Mouse (Mus musculus): ENCODE measurements around the gene Pde9a.

Pde9a gene

DNA sequence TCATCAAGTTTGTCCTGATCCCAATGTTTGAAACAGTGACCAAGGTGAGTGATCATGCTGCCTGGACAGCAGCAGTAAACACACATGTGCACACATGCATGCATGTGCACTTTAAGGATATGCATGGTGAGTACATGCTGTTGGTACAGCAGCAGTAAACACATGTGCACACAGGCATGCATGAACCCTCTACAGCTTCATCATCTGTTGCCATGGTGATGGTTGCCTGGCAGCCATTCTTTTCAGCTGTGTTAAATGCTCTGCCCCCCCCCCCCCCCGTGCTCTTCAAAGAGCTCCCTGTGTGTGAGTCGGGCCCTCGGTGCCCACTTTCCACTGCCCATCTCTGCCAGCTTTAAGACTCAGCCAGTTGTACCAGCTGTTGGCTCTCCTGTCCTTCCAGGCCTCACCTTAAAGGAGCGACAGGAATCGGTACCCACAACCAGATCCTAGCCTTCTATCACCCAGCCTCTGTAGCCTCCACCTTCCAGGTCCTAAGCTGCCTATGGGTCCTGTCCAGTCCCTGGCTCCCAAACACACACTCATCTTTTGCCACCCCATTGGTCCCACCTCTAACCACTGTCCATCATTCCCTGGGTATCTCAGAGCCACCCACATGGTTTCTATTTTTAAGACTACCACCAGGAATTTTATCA lies 84.9 kb downstream of the Pde9a start:
- no peak for DNase-seq

GRCm38 (mm10) chr17:31474388-31474787 lies 88.4 kb downstream of the Pde9a start:
- no peak for DNase-seq

DNA sequence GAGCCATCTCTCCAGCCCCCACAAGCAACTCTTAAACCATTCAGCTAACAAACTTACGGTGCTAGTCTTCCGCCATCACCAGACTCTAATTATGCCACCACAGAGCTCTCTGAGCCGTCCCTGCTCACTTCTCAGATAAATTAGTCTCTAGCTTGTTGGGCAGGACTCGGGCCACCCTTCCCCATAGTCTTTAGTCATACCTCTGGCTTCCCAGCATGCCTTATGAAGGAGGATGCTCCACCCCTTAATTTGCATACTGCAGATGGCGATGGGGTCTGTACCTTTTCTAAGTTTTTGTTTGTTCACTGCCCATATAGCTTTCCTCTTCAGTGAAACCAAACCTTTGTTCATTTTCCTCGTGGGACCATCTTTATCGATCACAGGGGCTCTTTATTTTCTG lies 92.6 kb downstream of the Pde9a start:
- no peak for DNase-seq

DNA sequence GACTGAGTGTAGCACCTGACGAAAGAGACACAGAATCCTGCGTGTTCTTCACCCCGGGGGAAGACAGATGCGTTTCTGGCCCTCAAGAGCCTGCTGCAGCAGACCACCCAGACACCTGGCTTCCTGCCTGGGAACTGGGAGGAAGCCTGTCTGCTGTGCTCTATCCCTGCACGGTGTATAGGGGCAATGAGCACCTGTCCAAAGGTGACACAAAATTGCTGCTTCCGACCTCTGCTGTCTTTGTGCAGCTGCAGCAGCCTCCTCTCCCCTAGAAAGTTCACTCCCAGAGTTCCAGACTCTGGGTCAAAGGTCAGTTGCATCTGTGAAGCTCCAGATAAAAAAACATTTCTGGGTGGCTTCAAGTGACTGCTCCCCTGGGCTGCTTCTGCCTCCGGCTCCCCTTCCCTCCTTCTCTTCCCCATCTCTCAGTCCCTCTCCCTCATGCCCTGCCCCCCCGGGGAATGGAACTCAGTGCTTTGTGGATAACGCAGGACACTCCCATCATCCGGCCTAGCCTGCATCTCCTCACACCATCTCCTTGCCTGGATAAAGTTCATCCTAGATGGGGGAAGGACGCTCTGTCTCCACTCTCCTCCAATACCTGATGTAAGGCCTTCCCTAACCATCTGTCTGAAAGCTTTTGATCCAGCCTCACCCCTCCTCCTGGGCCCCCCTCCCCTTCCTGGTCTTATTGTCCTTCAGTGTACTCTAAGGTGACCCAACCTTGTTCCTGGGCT lies 93.3 kb downstream of the Pde9a start:
- no peak for DNase-seq

- no peak for DNase-seq
Measured at GRCm38 (mm10) chr17:31486616-31487198, 100.7 kb downstream of the Pde9a start.

DNA sequence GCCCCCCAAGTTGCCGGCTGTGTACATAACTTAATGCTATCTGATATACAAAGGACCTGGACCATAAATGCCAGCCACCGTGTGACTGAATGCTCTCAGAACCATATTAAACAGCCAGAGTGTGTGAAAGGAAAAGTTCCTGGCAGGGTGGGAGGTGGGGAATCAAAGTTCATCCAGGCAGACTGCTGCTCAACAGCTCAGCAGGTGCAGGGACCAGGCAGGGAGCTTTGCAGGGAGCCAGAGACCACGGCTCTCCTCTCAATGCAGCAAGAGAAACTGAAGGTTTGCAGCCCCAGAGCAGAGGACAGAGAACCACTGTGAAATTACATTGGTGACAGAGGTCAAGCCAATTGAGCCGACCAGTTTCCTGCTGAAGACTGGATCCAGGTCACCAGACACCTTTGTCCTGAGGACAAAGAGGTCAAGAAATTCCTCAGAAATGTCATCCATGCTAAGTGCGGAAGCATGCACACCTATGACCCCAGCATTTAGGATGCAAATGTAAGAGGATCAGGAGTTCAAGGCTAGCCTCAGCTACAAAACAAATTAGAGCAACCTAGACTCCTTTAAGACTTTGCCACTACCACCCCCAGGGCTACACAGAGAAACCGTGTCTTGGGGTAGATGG lies 101.5 kb downstream of the Pde9a start:
- no peak for DNase-seq

DNA sequence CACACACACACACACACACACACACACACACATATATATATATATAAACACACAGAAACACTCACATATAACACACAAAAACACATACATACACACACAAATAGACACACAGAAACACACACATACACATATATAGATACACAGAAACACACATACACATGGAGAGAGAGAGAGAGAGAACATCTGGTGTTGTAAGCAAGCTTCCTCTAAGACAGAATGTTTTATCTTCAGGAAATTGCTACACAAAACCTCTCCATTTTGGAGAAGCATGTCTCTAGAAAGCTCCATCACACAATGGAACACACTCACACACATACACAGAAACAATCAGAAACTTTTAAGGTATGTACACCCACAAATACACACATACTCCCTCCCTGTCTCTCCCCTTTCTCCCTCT lies 105.3 kb downstream of the Pde9a start:
- no peak for DNase-seq

DNA sequence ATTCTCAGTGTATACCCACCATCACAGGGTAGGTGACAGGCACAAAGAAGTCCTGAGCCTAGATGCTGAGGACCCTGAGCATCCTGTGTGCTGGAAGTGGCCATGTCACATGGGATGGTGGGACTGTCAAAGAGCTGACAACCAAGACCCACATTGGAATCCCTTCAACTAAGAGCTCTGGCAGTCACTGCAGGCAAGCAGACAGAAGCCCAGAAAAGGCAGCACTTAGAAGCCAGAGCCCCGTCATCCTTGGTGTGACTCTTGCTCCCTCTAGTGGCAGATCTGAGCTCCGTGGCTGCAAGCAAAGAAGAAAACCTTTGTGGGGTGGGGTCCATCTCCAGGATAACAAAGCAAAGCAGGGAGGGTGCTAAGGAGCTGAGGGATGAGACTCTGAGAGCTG lies 106.4 kb downstream of the Pde9a start:
- peak; percentile 81 to 82 for DNase-seq

- no peak for DNase-seq
Measured at GRCm38 (mm10) chr17:31494989-31495388, 109.0 kb downstream of the Pde9a start.

- peak; percentile 51 to 64 for DNase-seq
Measured at GRCm38 (mm10) chr17:31497726-31498125, 111.7 kb downstream of the Pde9a start.

DNA sequence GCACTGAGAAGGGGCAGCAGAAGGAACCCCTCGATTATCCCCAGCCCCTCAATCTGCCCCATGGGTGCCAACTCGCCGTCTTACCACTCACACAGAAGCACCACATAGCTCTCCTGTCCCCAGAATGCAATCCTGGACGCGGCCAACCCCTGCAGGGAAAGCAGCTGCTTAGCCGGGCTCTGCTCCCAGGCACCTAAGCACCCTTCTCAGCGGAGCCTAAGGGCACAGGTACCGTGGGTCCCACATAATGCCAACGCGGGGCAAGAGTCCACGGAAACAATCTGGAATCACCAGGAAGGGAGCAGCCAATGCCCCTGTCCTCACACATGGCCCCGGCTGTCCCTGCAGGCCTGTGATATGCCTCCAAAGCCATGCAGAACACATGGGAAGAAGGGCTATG lies 113.7 kb downstream of the Pde9a start:
- DNase-seq, result peak; percentile 45 to 48

- DNase-seq, result peak; percentile 30 to 47
Measured at GRCm38 (mm10) chr17:31500416-31500815, 114.4 kb downstream of the Pde9a start.

- no peak for DNase-seq
Measured at GRCm38 (mm10) chr17:31500908-31501307, 114.9 kb downstream of the Pde9a start.

- DNase-seq, result no peak
Measured at GRCm38 (mm10) chr17:31502261-31502927, 116.4 kb downstream of the Pde9a start.

GRCm38 (mm10) chr17:31503337-31503736 lies 117.3 kb downstream of the Pde9a start:
- DNase-seq, result no peak

DNA sequence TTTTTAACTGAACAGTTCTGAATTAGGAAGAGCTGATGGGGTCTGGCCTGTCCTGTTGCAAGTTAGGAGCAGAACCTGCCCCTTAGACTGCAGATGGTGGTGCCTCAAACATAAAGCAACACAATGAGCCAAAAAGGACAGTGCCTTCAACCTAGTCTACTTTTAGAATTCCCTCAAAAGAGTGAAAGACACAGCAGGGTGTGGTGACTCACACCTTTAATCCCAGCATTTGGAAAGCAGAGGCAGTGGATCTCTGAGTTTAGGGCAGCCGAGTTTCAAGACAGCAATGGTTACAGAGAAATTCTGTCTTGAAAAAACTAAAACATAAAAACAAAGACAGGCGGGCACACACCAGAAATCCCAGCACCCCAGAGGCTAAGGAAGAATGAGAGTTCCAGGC lies 117.9 kb downstream of the Pde9a start:
- no peak for DNase-seq

DNA sequence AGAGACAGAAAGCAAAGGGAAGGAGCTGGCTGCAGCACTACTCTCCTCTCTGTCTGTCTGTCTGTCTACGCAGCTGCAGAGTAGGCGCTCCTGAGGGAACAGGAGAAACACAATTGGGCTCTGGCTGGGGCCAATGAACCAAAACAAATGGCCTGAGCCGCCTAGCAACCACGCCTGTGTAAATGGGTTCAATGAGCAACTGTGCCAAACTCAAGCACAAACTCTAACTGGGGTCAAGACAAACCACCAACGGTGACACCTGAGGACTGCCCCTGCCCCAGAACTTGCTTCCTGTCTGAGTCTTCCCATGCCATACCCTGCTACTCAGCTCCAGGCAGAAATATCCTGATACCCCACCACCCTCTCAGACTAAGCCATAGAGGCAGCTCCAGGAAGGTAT lies 119.0 kb downstream of the Pde9a start:
- no peak for DNase-seq

GRCm38 (mm10) chr17:31506282-31506681 lies 120.3 kb downstream of the Pde9a start:
- no peak for DNase-seq

DNA sequence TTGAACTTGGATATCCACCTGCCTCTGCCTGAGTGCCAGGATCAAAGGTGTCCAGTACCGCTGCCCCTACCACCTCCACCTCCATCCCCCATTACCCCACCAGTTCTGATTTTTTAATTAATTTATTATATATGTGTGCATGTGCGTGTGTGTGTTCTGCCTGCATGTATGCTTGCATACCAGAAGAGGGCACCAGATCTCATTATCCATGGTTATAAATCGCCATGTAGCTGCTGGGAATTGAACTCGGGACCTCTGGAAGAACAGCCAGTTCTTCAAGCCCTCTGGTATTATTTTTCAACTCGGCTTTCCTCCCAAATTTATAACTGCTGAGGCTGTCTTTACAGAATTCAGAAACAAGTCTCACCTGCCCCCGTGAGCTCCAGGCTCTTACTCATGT lies 124.9 kb downstream of the Pde9a start:
- DNase-seq, result no peak

- DNase-seq, result peak; percentile 88 to 91
Measured at GRCm38 (mm10) chr17:31511792-31512495, 125.9 kb downstream of the Pde9a start.

DNA sequence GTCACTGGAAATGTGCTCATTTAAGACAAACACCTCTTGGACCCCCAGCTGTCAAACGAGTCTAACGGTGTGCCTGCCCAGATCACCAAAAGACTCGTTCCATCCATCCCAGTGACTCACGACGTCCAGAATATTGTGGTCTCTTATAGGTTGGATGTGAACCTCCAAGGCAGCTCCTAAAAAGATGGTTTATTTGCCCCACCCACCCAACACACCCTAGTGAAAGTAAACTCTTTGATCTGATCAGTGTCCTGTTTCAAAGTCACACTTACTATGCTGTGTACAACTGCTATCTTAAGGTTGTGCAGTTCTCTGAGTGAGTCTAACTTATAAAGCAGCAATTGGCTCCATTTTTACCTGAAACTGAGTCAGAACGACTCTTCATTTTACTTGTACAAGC lies 126.6 kb downstream of the Pde9a start:
- no peak for DNase-seq

- DNase-seq, result no peak
Measured at GRCm38 (mm10) chr17:31514696-31515095, 128.7 kb downstream of the Pde9a start.
